Mouse (Mus musculus) layer of hippocampus, adult 2 months (tissue): ENCODE measurements around the gene Gm5089. TPM values are rescaled to one million over a fixed set of nuclear protein-coding genes. Genes with fewer than 3 reads are reported as not detected.

ENCODE experiments used
- DNase-seq, 2 experiments: peaks; one replicate each; pipeline ENCODE4 v3.0.0; 2022; ENCODE audit warnings: low spot score in 2 of 2
- H3K27ac ChIP-seq: fragments of 200-600 bp; 2 replicates; pipeline ENCODE4 v1.8.1; 2022
- H3K4me3 ChIP-seq: fragments of 200-600 bp; 2 replicates; pipeline ENCODE4 v1.8.1; 2022; ENCODE audit warnings: mild to moderate bottlenecking
- CTCF ChIP-seq: fragments of 200-600 bp; conservative IDR thresholded peaks from 2 replicates; pipeline ENCODE4 v1.8.1; 2022; ENCODE audit warnings: antibody characterized with exemption, mild to moderate bottlenecking, moderate library complexity
- total RNA-seq, 2 experiments: library from RNA; stranded (reverse); gene quantifications; 2 replicates each; pipeline ENCODE4 v1.2.3; 2021

Gene Gm5089
- total RNA-seq, 2 experiments from 2014 or later, result 0.17 to 0.36 TPM

DNA sequence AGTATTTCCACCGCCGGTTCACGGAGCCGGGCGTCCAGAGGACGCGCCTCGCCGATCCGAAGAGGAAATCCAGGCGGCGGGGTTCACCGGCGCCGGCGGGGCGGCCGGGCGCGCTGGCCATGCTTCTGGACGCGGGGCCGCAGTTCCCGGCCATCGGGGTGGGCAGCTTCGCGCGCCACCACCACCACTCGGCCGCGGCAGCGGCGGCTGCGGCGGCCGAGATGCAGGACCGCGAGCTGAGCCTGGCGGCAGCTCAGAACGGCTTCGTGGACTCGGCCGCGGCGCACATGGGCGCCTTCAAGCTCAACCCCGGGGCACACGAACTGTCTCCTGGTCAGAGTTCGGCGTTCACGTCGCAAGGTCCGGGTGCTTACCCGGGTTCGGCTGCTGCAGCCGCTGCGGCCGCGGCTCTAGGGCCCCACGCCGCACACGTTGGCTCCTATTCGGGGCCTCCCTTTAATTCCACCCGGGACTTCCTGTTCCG is 24.7 kb upstream of the Gm5089 start:
- no peak for TF ChIP-seq CTCF
- Histone ChIP-seq H3K27ac (peak overlapping the region; percentile 86), H3K4me3 (peak overlapping the region; percentile 57)
- DNase-seq, result no peak

DNA sequence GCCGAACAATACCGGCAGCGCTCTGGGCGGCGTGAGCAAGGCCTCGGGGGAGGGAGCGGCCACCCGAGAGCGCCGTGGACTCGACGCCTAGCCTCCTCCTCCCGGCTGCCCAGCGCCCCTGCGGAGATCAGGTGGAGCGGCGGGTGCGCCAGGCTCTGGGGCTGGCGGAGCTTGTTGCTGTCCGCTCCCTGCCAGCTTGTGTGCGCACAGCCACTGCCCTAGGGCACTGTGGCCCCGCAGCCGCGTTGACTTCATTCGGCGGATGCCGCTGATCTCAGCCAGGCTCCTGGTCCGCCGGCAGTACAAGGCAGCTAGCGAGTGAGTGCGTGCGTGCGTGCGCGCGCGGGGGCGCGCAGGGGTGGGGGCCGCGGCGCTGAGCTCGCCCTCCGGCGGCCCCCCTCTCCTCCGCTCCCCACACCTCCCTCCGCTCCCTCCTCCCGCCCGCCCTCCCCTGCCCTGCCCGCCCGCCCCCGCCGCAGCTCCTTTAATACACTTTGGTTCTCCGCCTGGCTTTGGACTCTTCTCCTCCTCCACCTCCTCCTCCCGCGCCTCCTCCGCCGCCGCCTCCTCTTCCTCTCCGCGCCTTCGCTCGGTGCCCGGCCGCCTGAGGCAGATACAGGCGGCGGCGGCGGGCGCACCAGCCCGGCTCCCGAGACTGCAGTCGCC is 24.1 kb upstream of the Gm5089 start, which contains the start of gene Zic2:
Gene Zic2, plus strand, starts transcription at position 545 of the 666 bp plus-strand sequence.
- DNase-seq, result peak; percentile 44 to 53
- peak within 1 kb of the TSS; percentile 60 for H3K4me3 ChIP-seq
- no peak for TF ChIP-seq CTCF
- peak within 1 kb of the TSS; percentile 86 for H3K27ac ChIP-seq

DNA sequence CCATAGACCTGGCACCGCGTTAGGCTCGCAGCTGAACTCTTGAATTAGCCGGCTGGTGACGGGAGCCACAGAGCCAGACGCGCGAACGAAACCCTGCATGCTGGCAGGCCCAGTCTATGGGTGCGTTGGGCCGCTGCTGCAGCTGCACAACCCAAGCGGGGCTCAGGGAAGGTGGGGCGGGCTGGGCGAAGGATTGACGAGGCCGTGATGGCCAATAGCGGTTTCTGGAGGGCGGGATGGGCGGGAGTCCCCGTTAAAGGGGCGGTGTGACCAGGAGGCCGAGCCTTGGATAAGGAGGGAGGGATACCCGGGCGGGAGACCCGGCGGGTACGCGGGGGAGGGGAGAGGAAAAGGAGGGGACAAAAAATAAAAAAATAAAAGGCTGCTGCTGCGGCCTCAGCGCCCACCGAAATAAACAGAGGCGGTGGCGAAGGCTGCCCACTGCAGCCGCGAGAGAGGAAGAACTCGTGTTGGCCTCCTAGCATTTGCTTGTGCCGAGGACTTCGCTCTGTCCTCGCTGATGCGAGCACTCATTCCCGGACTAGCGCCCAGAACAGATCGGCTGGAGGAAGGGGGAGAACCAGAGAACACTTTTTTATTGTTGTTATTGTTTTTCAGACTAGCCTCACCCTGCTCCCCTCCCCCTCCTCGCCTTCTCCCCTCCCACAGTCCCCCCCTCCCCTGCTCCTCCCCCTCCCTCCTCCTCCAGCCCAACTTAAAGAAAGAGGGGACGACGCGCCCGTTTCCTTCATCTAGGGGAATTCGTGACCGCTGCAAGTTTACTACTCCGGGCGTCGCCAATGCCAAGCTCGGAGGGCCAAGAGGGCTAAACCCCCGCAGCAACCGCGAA is 23.4 kb upstream of the Gm5089 start:
- peak overlapping the region; percentile 60 for H3K4me3 ChIP-seq
- TF ChIP-seq CTCF, result no peak
- H3K27ac ChIP-seq, result peak overlapping the region; percentile 86
- peak in 1 of 2 experiments; percentile 36 for DNase-seq

DNA sequence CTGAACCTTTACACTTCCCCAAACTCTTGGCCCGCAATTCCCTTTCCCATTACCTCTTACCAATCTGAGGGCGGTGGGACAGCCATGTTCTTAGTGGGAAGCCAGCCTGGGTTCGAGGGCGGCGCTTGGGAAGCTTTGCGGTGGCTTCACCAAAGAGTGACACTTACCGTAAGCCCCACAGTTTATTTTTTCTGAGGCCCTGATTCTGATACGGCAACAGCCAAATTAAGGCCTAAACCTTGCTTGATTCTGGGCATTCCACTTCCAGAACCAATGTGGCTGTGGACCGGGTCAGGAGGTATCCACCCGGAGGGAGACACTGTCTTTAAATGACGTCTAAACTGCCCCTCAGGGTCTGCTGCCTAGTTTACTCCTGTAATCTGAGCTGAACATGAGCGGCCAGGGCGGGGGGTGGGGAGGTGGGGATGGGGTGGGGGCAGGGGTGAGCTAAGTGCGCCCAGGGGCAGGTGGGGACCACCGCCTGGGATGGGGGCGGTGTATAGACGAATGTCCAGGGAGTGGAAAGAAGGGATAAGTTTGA is 22.4 kb upstream of the Gm5089 start:
- DNase-seq, result peak in 1 of 2 experiments; percentile 7
- peak overlapping the region; percentile 60 for H3K4me3 ChIP-seq
- peak overlapping the region; percentile 79 for H3K27ac ChIP-seq
- no peak for TF ChIP-seq CTCF

DNA sequence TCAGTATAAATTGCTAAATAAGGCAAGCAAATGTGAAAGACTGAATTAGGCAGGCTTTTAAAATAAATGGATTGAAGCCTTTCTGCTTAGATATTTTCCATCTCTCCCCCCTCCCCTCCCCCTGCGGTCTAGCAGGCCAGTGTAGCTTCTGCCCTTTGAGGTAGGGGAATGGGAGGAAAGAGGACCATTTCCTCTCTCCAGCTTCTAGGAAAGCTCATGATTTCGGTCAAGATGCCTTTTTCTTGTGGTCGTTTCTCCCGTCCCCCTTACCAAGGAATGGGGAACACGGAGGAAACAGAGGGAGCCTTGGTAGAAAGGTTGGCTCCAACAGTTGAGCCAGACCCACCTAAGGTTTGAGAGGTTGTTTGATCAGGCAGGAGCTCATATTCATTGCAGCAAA is 21.7 kb upstream of the Gm5089 start:
- peak overlapping the region; percentile 65; the same call in 1 of the 2 replicates for H3K27ac ChIP-seq
- peak in 1 of 2 experiments; percentile 4 for DNase-seq
- peak overlapping the region; percentile 24; the same call in 1 of the 2 replicates for H3K4me3 ChIP-seq
- no peak for TF ChIP-seq CTCF

DNA sequence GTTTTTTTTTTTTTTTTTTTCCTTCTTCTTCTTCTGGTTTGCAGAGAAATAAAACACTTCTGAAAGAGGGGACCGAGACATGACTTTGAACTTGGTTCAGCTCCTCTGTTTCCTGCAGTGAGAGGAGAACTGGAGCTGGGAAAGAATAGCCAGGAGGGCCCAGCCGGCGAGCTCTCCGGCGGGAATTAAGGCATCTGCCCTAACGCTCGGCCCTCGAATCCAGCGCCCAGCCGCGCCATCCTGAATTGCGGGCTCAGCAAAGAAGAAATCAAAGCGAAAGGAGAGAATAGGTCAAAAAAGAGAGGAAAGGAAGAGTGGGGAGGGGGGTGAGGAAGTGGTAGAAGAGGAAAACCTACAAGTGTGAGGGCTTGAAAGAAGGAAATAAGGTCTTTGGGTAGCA is 21.2 kb upstream of the Gm5089 start:
- TF ChIP-seq CTCF, result no peak
- peak overlapping the region; percentile 24; the same call in 1 of the 2 replicates for H3K4me3 ChIP-seq
- peak in 1 of 2 experiments; percentile 4 for DNase-seq
- peak overlapping the region; percentile 65; the same call in 1 of the 2 replicates for H3K27ac ChIP-seq

DNA sequence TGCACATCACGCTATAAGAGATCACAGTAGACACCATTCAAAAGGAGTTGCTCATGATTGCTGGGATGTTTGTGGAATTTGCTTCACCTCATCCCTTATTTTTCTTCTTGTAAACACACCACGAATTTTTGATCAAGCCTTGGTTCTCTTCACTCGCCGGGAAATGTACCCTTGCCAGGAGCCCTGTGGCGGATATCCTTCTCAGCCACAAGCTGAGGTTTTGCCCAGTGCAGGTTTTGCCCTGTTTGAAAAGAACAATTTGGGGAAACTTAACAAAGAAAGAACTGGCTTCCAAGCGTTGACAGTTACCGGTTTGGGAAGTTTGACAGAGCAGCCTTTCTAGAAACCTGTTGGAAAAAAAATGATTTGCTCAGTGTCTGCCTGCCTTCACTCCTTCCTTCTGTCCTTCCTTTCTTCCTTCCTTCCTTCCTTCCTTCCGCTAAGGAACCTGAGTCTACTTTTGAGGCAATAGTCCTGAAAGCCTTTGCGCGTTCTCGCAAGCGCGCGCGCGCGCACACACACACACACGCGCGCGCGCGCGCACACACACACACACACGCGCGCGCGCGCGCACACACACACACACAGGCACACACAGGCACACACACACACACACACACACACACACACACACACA is 20.7 kb upstream of the Gm5089 start:
- Histone ChIP-seq H3K27ac (peak overlapping the region; percentile 57; the same call in 1 of the 2 replicates), H3K4me3 (no peak overlapping the region; the same call in 1 of the 2 replicates)
- peak in 1 of 2 experiments; percentile 6 for DNase-seq
- no peak for TF ChIP-seq CTCF

DNA sequence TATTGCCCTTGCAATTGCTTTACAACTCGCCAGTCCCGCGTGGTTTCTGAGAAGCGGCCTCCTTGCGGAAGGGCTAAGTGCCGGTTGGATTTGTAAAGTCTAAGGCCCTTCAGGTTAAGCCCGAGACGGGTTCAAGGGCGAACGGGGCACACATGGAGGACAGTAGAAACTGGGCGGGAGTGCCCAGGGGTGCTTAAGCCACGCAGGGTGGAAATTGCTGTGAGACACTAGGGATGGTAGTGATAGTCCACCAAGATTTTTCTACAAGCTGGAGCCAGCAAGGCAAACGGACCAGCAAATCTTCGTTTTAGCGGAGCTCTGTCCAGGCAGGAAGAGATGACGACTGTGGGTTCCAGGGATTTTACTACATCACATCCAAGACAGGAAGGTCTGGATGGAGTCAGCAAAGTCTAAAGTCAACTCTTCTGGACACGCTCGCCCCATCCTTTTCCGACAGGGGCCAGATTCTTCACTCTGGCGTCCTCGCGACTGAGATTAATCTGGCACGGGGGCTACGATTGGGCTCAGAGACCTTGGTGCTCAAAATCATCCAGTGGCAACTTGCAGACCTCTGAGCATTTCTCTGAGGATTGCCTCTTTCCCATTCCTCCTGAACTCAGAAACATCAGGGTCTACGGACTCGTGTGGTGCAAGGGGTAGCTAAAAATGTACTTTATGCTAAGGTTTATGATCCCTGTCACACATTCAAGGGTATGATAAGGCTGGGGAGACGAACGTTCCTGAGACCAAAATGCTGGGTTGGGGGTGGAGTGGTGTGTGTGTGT is 18.2 kb upstream of the Gm5089 start:
- no peak for TF ChIP-seq CTCF
- DNase-seq, result peak in 1 of 2 experiments; percentile 8
- Histone ChIP-seq H3K4me3 (peak overlapping the region; percentile 6; the same call in 1 of the 2 replicates), H3K27ac (peak overlapping the region; percentile 67)

DNA sequence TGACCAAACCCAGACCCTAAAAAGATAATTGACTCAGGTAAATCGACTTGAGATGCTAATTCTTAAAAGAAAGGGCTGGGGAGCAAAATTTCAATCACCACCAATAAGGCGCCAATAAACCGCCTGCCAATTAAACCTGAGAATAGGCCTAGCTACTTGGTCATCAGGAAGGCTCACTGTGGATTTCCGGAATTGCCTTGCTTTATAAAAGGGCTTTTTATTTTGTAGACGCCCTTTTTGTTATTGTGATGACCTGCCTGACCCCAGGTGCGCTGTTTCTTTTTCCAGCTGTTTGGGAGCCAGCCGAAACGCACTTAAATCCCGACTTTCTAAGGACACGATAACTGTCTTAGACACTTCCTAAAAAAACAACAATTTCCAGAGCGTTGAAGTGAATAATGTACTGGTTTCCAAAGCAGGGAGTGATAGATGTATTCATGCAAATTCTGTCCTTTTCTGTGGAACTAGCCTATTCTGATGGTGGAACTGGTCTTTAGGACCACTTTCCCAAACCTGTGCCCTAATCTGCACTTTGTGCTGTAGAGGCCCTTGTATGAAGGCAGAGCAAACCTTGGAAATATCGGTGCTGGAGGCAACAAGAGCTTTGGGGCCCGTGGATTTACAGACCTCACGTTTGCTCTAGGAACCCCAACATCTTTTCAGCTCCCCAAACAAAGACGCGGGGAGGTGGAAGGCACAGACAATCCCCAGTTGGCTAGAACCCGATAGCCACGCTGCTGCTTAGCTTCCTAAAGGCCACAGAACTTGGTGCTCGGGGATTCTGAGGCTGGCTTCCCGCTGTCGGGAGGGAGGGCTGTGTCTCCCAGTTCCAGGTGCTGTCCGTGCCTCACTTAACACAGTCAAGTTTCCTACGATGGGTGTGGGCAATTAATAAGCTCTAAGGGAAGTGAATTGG is 17.3 kb upstream of the Gm5089 start:
- no peak for TF ChIP-seq CTCF
- Histone ChIP-seq H3K27ac (peak overlapping the region; percentile 46; the same call in 1 of the 2 replicates), H3K4me3 (no peak overlapping the region)
- DNase-seq, result peak in 1 of 2 experiments; percentile 6

DNA sequence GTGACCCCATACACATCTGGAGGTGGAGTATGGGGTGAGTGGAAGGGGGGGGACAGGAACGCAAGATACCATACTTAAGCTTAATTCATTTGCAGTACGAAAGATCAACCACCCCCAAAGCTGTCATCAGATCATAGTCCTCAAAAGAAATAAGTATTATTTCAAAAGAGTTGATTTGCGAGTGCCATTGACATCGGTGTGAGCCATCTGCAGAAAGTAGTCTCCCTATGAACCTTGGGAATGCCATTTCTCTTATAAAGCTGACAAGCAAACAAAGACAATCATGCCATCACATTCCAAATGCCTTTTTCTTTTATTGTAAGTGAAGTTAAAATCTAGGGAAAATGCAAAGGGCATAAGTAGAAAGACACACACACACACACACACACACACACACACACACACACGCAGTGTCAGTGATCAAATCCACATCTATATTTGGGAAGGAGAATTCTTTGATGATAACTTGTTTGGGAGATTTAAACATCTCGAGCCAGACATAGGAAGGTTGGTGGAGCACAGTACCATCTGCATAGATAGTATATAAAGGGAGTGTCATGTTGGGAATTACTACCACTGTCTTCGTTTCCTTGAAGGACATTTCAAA is 15.9 kb upstream of the Gm5089 start:
- Histone ChIP-seq H3K4me3 (no peak overlapping the region), H3K27ac (no peak overlapping the region)
- no peak for TF ChIP-seq CTCF
- no peak for DNase-seq
